Mouse (Mus musculus) forebrain, embryonic 14.5 days (tissue): Measurements from ENCODE around the gene Tex19.1. TPM values are rescaled to one million over a fixed set of nuclear protein-coding genes. Genes with fewer than 3 reads are reported as not detected.
A peak's percentile ranks its signal among the peaks of the same experiment; 100 is the strongest.

ENCODE experiments used
- ATAC-seq: fragments of 200-750 bp; cut with Nextera tagmentation; 2 replicates; pipeline ENCODE4 v1.8.0; 2017; ENCODE audit warnings: mild to moderate bottlenecking, moderate library complexity
- DNase-seq: peaks from one replicate; pipeline ENCODE4 v3.0.0-alpha.2; 2015; ENCODE audit warnings: low spot score
- H3K27ac ChIP-seq: fragments of 300-500 bp; sonication (generic); 2 replicates; pipeline ENCODE4 v1.5.1; 2014; ENCODE audit warnings: low read depth, mild to moderate bottlenecking, control low read depth, low read length, moderate library complexity
- H3K27me3 ChIP-seq: fragments of 300-500 bp; sonication (generic); replicated peaks from 2 replicates; pipeline ENCODE4 v1.6.1; 2014; ENCODE audit warnings: low read length, control low read depth, mixed read lengths; ENCODE audit not compliant: control insufficient read depth, insufficient read depth
- H3K36me3 ChIP-seq: fragments of 300-500 bp; sonication (generic); 2 replicates; pipeline ENCODE4 v1.6.1; 2014; ENCODE audit warnings: low read length, control low read depth; ENCODE audit not compliant: control insufficient read depth, insufficient read depth
- H3K4me1 ChIP-seq: fragments of 300-500 bp; sonication (generic); 2 replicates; pipeline ENCODE4 v1.6.1; 2014; ENCODE audit warnings: antibody characterized with exemption, low read length, control low read depth; ENCODE audit not compliant: control insufficient read depth, insufficient read depth
- H3K4me2 ChIP-seq: fragments of 300-500 bp; sonication (generic); 2 replicates; pipeline ENCODE4 v1.6.1; 2014; ENCODE audit warnings: mild to moderate bottlenecking, control low read depth, low read length
- H3K4me3 ChIP-seq: fragments of 300-500 bp; sonication (generic); 2 replicates; pipeline ENCODE4 v1.5.1; 2014; ENCODE audit warnings: low read depth, low read length, control low read depth
- H3K9ac ChIP-seq: fragments of 300-500 bp; sonication (generic); 2 replicates; pipeline ENCODE4 v1.6.1; 2014; ENCODE audit warnings: mild to moderate bottlenecking, low read length, control low read depth, moderate library complexity
- H3K9me3 ChIP-seq: fragments of 300-500 bp; sonication (generic); replicated peaks from 2 replicates; pipeline ENCODE4 v1.6.1; 2016; ENCODE audit warnings: low read length, control low read depth, mixed read lengths; ENCODE audit not compliant: control insufficient read depth
- WGBS: fragments of 180-500 bp; shearing (Covaris S2); extraction: QIAGEN DNeasy Blood & Tissue Kit; methylation state at CpG from one replicate; pipeline ENCODE4 v1.1.7; 2014; 5-methylcytosine and 5-hydroxymethylcytosine counted together
- polyA plus RNA-seq: library from polyadenylated mRNA; unstranded; fragments of >200 nt; fragmentation: Nextera tagmentation; extraction: Ambion mirVana; gene quantifications from 2 replicates; pipeline ENCODE4 v1.2.1, GENCODE M21; 2014

Tex19.1 gene
- polyA plus RNA-seq, 1 experiment from 2014 or later: not detected

DNA sequence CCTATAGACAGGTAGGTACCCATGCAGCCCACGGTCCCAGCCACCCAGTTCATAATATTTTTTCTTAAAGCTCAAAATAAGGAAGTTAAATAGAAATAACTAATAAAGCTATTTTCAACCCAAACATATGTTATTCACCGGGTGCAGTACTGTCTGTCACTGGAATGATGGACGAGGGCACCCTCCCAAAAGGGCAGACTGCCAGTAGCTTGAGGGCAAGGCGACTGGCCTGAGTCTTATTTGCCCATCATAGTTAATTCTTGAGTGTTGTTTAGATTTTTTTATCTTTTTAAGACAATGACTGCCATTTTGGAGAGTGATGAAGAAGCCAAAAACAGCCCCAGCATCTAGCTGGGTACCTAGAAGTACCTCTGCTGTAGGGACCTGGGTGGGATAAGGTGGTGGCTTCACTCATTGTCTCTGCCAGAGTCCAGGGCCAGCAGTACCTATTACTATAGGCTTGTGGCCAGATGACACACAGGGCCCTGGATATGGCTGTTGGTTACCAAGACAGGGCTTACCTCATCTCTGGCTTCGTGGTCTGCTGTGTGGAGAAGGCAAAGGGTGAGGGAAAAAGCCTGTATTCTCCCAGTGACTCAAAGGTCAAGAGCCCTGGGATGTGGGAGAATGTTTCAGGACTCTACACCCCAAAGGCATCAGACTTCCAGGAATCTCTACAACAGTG is 33.7 kb upstream of the Tex19.1 start:
- Histone ChIP-seq H3K9me3 (no peaks in the 10 kb centered on the region), H3K4me3 (no peak overlapping the region), H3K4me1 (peaks cover 8% of the 10 kb centered on the region), H3K36me3 (no peaks in the 10 kb centered on the region), H3K27ac (no peak overlapping the region), H3K4me2 (no peak overlapping the region), H3K27me3 (0 out of 2 replicates have a peak, but pooled peaks cover 5% of the 10 kb centered on the region), H3K9ac (no peak overlapping the region)
- DNase-seq: peak; percentile 23
- ATAC-seq: no peak
- WGBS: 67% methylated on average over 5 of the region's 5 CpGs

- no peaks in the 10 kb centered on the region for H3K4me1 ChIP-seq
- H3K27me3 ChIP-seq: no peaks in the 10 kb centered on the region
- no peaks in the 10 kb centered on the region for H3K9me3 ChIP-seq
- no peak overlapping the region for H3K4me3 ChIP-seq
- H3K36me3 ChIP-seq: no peaks in the 10 kb centered on the region
- no peak overlapping the region for H3K9ac ChIP-seq
- no peak overlapping the region for H3K4me2 ChIP-seq
- WGBS: 89% methylated on average over 18 of the region's 18 CpGs
- no peak overlapping the region for H3K27ac ChIP-seq
- DNase-seq: no peak
- no peak for ATAC-seq
Observed at GRCm38 (mm10) chr11:121118106-121118505, 27.8 kb upstream of the Tex19.1 start.

GRCm38 (mm10) chr11:121118577-121118976 is 27.4 kb upstream of the Tex19.1 start, which contains the start of gene Tex19.2:
Gene Tex19.2 (minus strand): TSS chr11:121118677.
- no peak for DNase-seq
- H3K4me1 ChIP-seq: no peaks in the 10 kb centered on the region
- H3K4me2 ChIP-seq: no peak within 1 kb of the TSS
- 35% methylated on average over 3 of the region's 3 CpGs for WGBS
- H3K27ac ChIP-seq: no peak within 1 kb of the TSS
- no peak within 1 kb of the TSS for H3K4me3 ChIP-seq
- no peaks in the 10 kb centered on the region for H3K9me3 ChIP-seq
- no peak within 1 kb of the TSS for H3K9ac ChIP-seq
- no peak for ATAC-seq
- no peaks in the 10 kb centered on the region for H3K27me3 ChIP-seq
- H3K36me3 ChIP-seq: no peaks in the 10 kb centered on the region

GRCm38 (mm10) chr11:121121151-121121550 is 24.8 kb upstream of the Tex19.1 start:
- no peak overlapping the region for H3K4me2 ChIP-seq
- no peaks in the 10 kb centered on the region for H3K36me3 ChIP-seq
- no peak overlapping the region for H3K9ac ChIP-seq
- no peak overlapping the region for H3K4me3 ChIP-seq
- 80% methylated on average over 3 of the region's 3 CpGs for WGBS
- H3K27me3 ChIP-seq: no peaks in the 10 kb centered on the region
- H3K4me1 ChIP-seq: no peaks in the 10 kb centered on the region
- H3K27ac ChIP-seq: no peak overlapping the region
- no peak for DNase-seq
- H3K9me3 ChIP-seq: no peaks in the 10 kb centered on the region
- no peak for ATAC-seq

DNA sequence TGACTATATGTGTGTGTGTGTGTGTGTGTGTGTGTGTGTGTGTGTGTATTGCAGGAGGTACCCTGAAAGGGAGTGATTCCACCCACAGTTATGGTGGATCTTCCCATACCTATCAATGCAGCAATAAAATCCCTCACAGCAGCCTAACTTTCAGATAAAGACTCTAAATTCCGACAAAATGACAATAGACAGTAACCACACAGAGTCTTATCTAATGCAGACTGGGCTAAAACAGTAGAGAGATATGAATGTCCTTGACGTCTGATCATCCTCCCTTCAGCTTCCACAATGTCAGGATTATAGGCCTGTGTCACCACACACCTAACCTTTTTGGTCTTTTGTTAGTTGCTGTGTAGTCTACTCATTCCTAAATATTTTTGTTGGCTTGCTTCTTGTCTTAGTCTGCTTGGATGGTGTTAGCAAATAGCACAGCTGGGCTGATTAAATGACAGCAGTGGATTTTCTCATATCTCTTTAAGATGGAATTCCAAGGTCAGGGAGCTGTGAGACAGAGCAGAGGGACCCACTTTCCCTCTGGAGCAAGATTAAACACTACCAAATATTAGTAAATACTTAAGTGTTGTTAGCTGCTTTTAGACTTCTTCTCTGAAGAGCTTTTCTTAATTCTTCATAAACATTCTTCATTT is 23.8 kb upstream of the Tex19.1 start:
- Histone ChIP-seq H3K9ac (no peak overlapping the region), H3K9me3 (no peaks in the 10 kb centered on the region), H3K36me3 (no peaks in the 10 kb centered on the region), H3K4me1 (no peaks in the 10 kb centered on the region), H3K27ac (no peak overlapping the region), H3K4me2 (no peak overlapping the region), H3K4me3 (no peak overlapping the region), H3K27me3 (no peaks in the 10 kb centered on the region)
- WGBS: 84% methylated on average over 2 of the region's 2 CpGs
- no peak for ATAC-seq
- DNase-seq: no peak

- ATAC-seq: no peak
- Histone ChIP-seq H3K27ac (no peak overlapping the region), H3K9me3 (no peaks in the 10 kb centered on the region), H3K36me3 (no peaks in the 10 kb centered on the region), H3K27me3 (no peaks in the 10 kb centered on the region), H3K4me3 (no peak overlapping the region), H3K9ac (no peak overlapping the region), H3K4me2 (no peak overlapping the region), H3K4me1 (no peaks in the 10 kb centered on the region)
- WGBS: 80% methylated on average over 4 of the region's 4 CpGs
- no peak for DNase-seq
Observed at GRCm38 (mm10) chr11:121123438-121123837, 22.5 kb upstream of the Tex19.1 start.

DNA sequence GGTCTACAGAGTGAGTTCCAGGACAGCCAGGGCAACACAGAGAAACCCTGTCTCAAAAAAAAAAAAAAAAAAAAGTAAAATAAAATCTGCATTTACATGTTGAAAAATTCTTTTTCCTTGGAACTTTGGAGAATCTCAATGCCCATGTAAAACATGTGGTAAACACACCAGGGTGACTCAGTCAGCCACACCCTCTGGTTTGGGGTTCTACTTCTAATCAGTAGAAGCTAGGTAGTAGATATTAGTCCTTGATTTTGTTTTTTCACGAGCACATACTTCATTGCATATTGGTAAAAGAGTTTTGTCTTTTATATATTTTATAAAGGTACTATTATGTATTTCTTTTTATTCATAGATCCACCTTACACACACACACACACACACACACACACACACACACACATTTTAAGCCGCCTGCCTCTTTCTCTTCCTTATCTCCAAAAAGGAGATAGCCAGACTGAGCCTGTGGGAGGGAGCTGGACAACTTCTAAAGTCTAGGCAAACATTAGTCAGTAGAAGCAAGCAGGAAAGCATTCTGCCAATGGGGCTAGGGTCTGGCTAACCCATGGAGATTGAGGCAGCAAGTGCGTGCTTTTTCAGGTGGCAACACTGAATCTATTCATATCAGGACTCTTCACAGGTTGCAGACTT is 20.3 kb upstream of the Tex19.1 start:
- no peak overlapping the region for H3K9ac ChIP-seq
- DNase-seq (no peak), ATAC-seq (no peak)
- no peaks in the 10 kb centered on the region for H3K36me3 ChIP-seq
- H3K4me3 ChIP-seq: no peak overlapping the region
- H3K27me3 ChIP-seq: no peaks in the 10 kb centered on the region
- H3K27ac ChIP-seq: no peak overlapping the region
- no peak overlapping the region for H3K4me2 ChIP-seq
- 88% methylated on average over 3 of the region's 3 CpGs for WGBS
- H3K9me3 ChIP-seq: no peaks in the 10 kb centered on the region
- no peaks in the 10 kb centered on the region for H3K4me1 ChIP-seq

DNA sequence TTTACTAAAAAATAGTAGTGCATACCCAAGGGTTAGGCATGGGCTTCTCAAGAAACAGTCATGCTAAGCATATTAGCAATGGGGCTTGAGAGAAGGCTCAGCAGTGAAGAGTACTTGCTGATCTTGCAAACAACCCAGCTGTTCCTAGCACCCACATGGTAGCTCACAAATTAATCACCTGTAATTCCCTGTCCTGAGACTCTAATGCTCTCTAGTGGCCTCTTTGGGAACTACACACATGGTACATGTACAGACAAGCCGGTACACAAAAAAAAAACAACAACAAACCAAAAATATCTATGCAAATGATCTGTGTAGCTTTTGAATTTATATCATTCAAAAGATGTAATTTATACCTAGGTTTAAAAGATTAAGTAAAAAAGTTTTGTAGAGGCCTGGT is 19.5 kb upstream of the Tex19.1 start:
- no peaks in the 10 kb centered on the region for H3K27me3 ChIP-seq
- H3K27ac ChIP-seq: no peak overlapping the region
- H3K4me1 ChIP-seq: no peaks in the 10 kb centered on the region
- H3K9ac ChIP-seq: no peak overlapping the region
- H3K4me3 ChIP-seq: no peak overlapping the region
- ATAC-seq: no peak
- no peaks in the 10 kb centered on the region for H3K36me3 ChIP-seq
- H3K9me3 ChIP-seq: no peaks in the 10 kb centered on the region
- no peak overlapping the region for H3K4me2 ChIP-seq
- WGBS: 80% methylated on average over 1 of the region's 1 CpGs
- DNase-seq: no peak

- Histone ChIP-seq H3K9me3 (no peaks in the 10 kb centered on the region), H3K4me2 (no peak overlapping the region), H3K4me3 (no peak overlapping the region), H3K4me1 (no peaks in the 10 kb centered on the region), H3K27ac (no peak overlapping the region), H3K36me3 (no peaks in the 10 kb centered on the region), H3K27me3 (no peaks in the 10 kb centered on the region), H3K9ac (no peak overlapping the region)
- WGBS: 90% methylated on average over 3 of the region's 3 CpGs
- no peak for DNase-seq
- no peak for ATAC-seq
Observed at GRCm38 (mm10) chr11:121127441-121127840, 18.5 kb upstream of the Tex19.1 start.
